Mouse (Mus musculus): ENCODE measurements around the gene Pde10a. TPM values are rescaled to one million over a fixed set of nuclear protein-coding genes. Genes with fewer than 3 reads are reported as not detected.

Gene Pde10a
- total RNA-seq (2021), result 10 to 100 TPM; 12.4 to 20.0 TPM
- long read RNA-seq, experiment 1, full-length matches to known transcripts, result 1 of 7 reads
- long read RNA-seq, experiment 1, partial matches to known transcripts, result 1 of 7 reads
- long read RNA-seq, experiment 1, other reads (novel, unspliced or antisense), result 5 of 7 reads
- long read RNA-seq, experiment 2, result 0 reads

DNA sequence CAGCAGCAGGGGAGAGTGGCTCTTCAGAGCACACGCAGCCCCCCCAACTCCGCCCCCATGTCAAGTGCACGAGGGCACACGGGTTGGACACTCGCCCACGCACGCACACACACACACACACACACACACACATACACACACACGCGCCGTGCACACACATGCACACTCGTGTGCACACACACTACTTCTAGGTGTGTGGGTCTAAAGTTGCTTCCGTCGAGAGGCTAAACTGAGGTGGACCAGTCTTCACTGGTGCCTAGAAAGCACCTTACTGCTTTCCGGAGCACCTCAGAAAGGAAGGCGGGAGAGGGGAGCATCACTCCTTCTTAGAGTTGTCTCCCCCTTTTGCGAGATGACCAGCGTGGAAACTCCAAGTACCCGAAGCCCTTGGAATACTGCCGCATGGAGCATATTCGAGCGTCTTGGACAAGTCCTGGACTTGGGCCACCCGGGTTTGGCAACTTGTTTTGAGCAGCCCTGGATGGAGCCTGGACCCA is at the start of gene Pde10a:
Pde10a (plus strand) TSS at position 148 of the 497 bp plus-strand sequence.
- peak; percentile 56 for DNase-seq

DNA sequence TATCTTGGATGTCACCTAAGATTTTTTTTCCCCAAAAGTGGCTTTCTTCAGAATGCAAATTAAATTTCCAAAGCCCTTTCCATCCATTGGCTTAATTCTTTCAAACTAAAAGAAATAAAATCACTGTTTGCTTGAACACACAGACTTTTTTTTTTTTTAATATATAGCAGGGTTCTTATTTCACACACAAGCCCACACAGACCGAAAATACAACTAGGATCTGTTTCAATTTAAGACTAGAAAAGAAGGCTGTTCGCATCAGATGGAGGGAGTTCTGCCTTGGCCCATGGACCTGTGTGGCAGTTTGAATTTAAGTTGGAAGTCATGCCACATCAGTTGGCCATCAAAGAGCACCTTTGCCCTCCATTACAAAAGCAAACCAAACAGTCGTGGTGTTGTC is 46.6 kb upstream of the Pde10a start:
- DNase-seq, result no peak

DNA sequence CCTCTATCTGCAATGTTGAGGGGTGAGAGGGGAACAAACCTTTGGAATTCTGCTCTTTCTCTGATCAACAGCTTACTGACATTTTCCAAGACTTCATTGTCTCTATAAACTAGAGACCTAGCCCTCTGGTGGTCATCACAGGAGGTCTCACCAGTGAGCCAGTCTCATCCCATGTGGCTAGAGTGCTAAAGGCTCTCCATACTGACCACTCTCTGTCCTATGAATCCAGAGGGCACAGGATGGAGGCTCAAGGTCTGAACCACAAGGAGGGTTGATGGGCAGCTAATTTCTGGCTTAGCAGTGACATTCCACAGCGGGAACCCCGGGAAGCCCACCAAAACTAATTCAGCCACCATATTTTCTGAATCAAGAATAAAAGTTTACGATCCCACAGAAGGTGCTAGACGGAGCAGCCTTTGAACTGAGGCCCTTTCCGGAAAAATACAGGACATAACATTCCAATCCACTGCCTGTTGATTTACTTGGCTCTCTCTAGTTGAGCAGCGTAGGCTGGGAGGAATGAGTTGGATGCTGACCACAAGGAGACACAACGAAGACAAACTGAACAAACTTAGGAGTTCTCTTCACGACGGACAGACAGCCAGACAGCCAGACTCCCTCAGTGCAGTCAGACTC is 45.6 kb upstream of the Pde10a start:
- no peak for DNase-seq

DNA sequence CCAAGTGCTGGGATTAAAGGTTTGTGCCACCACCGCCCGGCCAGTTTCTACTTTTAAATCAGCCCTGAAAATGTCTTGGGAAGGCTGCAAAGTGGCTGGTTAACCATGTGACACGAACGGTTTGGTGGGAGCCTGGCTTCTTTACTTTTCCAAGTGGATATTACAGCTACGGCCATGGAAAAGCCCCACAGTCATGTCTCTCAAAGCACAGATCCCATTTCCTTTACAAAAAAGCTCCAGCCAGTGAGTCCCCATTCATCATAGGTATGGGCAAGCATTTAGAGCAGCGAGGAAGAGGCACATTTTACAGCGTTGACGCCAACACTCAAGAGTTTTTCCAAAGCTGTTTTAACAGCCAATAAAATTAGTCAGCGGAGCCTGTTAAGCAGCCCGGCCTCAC is 43.4 kb upstream of the Pde10a start:
- DNase-seq, result no peak

DNA sequence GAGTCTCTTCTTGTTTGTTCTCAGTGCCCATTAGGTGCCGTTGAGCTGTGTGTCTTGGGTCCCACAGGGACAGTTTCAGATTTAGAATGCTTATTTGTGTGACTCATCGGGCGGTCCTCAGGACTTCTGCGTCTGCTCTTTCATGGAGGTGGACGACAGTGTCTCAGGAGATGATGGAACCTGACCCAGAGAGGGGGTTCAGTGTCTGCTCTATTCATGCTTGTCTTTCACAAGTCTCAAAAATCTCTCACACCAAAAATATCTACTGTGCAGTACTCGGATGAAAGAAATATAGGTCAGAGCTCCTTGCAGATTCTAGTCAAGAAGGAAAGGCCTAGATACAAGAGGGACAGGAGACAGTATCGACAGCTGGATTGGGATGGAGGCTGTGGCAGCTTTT is 42.3 kb upstream of the Pde10a start:
- DNase-seq, result no peak

DNA sequence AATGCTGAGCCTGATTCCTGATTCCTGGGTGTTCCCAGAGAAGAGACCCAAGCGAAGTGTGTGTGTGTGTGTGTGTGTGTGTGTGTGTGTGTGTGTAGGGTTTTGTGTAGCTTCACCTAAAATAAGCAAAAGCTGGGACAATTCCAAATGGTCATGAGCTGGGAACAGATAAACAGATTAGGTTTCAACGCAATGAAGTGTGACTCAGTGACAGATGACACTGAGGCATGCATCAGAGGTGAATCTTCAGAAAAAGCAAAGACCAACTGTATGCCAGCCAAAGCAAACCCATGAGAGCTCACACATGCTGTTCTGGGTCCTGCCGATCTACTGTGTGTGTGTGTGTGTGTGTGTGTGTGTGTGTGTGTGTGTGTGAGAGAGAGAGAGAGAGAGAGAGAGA is 40.9 kb upstream of the Pde10a start:
- DNase-seq, result peak; percentile 30

DNA sequence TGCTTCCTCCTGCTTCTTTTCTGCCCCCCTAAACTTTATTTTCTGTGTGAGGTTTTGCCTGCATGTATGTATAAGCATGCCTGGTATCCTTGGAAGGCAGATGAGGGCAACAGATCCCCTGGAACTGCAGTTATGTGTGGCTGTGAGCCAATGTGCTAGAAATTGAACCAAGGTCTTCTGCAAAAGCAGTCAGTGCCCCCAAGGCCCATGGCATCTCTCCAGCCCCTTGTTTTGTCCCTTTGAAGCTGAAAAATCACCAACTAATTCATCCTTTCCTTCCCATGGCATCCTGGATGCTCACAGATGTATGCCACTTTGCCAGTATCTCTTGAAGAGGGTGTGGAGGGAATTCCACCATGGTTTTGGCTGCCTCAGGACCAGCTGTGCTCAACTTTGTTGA is 40.0 kb upstream of the Pde10a start:
- DNase-seq, result peak; percentile 78

DNA sequence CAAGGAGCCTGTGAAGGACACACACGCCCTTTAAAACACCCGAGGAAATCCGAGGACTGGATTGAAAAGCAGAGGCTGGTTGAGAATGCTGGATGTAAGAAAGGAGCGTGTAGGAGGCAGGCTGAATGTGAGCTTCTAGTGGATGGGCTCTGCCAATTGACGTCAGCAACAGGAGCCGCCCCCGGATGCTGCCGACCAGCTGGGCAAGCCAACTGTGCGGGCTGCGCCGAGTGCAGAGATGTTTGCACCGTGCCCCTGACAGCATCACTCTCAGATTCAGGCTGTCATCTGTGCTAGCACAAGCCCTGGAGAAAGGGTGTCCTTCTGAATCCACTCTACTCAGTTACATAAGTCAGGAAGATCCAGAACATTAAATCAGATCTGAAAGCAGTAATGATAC is 37.3 kb upstream of the Pde10a start:
- DNase-seq, result peak; percentile 58

DNA sequence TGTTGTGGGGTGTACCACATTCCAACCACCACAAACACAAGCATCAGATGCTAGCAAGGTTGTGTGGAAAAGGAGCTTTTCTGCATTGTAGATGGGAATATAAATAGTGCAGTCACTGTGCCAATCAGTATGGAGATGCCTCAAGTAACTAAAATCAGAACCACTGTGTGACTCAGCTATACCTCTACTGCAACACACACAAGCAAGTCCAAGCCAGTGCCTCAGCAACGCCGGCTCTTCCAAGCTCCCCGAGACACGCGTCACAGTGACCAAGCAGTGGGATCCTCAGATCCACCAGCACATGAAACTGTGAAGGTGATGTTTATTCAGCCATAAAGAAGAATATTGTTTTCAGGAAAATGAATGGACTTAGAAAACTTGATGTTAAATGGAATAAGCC is 34.2 kb upstream of the Pde10a start:
- DNase-seq, result no peak

DNA sequence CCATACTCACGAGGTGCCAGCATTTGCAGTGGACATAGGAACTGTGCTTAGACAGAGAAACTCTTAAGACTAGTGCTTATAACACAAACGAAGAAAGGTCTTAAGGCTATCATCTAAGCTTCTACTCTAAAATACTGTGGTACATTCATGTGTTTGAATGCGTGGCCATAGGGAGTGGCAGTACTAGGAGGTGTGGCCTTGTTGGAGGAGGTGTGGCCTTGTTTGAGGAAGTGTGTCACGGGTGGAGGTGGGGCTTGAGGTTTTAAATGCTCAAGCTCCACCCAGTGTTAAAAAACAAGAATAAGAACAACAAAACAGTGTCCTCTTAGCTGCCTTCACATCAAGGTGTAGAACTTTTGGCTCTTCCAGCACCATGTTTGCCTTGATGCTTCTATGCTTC is 31.7 kb upstream of the Pde10a start:
- DNase-seq, result no peak

DNA sequence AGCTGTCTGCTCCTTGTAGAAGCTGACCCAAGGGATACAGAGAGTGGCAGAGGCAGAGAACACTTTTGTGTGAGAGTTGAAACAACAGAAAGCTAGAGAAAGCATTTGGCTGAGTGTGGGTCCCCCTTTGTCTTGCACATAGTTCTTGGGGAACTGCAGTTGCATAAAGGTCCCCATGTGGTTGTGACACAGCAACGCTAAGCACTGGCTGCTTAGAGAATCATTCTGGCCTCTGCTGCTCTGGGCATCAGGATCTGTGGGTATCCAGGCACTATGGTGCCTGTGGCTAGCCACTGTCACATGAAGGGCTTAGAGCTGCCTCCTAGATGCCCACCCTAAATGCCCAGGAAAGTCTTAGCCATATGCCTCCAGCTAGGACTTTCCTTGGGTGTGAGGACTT is 27.0 kb upstream of the Pde10a start:
- no peak for DNase-seq

DNA sequence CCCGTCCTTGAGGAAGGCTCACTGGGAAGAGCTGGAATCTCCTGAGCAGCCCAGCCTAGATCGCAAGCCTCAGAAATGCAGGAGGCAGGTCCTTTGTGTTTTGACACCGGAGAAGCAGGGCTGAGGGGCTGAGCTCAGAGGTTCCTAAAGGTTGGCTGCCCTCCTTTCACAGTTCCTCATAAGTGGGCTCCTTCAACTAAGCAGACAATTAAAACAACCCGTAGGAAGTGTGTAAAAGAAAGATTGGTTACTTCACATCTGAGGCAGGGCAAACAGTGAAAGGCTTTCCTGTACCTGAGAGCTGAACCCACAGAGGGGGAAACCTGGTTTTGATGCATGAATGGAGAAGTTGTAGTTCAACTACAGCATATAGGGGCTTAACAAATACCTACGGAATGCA is 26.5 kb upstream of the Pde10a start:
- DNase-seq, result no peak

DNA sequence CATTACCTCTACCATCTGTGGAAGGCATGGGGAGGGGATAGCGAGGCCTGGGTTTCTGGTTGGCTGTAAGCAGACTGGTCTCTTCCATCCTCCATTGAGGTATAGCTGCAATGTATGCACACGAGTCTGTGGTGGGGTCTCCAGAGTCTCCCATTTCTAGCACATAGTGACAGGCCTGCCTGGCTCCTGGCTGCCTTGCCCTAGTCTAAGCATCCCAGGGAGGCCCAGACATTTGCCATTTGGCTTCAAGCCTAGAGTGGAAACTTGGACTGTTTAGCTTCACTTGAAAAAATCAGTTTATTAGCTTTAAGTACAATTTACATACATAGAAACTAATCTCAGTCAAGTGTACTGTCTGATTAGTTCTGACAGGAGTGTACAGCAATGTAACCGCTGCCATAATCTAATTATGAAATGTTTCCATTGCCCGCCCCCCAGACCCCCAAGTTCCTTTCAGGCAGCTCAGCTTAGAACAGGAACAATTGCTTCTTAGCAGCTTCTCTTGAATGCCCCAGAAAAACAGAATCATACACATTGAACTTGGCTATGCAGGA is 25.5 kb upstream of the Pde10a start:
- DNase-seq, result no peak

DNA sequence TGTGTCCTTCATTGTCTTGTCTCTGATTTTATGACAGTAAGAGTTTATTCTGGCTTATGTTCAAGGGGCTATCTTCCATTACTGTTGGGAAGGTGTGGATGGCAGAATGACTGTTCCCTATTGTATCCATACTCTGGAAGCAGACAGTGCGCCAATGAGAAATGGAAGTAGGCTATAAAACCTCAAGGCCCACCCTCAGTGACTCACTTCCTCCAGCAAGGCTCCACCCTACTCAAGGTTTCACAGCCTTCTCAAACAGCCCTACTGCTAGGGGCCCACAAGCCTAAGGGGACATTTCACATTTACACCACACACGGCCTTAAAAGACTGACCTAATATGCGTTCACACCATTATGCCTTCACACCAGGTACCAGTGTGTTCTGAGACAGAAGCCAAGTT is 20.8 kb upstream of the Pde10a start:
- DNase-seq, result no peak

DNA sequence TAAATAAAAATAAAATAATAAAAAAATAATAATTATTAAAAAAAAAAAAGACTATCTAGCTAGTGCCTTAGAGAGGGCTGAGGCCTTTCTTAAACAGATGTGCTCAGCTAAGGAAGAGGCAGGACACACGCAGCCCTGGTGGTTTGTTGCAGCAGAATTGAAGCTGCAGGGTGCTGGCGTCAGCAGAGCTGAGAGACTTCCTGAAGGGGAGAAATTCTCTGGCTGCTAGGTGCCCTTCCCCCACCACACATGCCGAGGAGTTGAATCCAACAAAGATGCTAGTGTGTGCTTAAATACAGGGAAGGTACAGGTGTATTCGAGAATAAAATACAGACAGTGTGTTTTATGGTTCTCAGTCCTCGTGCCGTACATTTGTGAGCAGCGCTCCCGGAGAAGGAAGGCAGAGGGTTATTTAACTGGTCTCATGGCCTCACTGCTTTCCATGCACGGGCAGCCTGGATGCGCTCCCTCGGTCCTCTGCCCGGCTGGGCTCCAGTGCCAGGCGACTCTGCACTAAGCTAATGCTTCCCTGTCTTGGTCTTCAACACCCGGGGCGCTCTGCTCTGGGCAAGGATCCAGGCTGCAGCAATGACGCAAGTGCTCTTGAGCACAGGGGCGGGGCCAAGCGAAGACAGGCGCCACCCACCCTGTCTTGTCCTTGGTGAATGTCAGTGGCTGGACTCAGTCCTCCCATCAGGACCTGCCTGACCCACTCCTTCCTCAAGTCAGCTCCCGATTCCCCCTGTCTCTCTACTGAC is 19.3 kb upstream of the Pde10a start:
- DNase-seq, result peak; percentile 96

DNA sequence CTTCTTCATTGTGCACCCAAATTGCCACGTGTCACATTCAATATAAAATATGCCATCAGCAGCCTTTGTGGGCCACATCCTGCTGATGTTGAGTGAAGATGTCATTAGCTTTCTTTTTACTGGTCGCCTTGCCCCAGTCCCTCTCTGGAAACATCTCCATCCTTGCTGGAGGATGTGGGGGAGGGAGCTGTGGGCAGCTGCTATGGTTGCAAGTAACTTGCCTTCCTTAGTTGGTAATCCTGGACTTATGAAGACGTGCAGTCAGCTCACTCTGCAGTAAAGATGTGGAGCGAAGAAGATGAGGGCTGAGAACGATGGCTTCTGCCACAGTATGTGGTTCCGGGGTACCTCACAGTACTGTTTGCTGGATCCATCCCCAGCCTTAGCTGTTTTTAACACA is 18.4 kb upstream of the Pde10a start:
- DNase-seq, result no peak

DNA sequence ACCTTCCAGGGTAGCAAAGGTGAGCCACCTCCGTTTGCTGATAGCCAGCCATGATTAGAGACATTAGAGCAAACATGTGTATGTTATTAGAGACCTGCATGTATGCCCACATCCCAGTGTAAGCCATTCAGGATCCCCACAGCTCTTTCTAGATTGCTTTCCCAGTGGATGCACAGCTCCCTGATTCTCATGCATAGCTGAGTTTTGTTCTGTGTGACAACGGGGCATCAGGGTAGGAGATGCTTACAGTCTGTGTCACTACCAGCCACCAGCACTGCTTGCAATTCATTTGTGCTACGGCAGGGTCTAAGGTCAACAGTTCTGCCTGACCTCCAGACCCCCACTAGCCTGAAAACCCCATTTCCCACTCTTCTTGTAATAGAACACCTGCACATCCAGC is 17.5 kb upstream of the Pde10a start:
- DNase-seq, result no peak

DNA sequence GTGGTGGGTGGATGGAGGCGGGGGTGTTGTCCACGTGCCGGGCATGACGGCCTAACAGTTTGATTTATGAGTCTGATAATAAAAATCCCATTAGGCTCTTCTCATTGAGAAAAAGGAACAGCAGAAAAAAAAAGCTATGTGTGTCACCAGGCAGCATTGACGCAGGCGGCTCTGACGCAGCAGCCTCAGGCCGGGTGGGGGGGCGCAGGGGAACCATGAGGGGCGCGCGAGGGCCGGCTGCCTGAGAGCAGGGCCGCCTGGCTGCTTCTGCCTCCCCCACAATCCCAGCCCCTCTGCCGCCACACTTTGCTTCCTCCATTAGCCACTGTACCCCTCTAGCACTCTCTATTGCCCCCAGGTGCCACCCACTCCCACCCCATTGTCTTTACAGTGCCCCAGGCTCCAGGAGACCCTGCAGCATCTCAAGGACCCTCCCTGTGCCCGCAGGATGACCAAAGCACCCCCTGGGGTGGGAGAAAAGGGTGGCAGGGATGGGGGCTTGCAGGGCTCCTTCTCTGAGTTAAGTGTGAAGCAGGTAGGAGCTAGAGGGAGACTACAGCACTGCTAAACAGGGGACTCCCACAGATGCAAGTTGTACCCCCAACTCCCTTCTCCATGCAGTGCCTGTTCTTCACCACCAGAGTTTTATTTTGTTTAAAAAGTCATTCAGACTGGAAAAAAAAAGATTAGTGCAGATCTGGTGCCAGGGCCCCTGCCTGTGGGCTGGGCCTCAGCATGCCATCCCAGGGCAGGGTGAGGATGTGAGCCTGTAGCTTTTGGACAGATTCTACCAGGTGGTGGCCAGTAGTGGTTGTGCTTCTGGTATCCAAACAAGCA is 16.6 kb upstream of the Pde10a start:
- peak; percentile 94 for DNase-seq

DNA sequence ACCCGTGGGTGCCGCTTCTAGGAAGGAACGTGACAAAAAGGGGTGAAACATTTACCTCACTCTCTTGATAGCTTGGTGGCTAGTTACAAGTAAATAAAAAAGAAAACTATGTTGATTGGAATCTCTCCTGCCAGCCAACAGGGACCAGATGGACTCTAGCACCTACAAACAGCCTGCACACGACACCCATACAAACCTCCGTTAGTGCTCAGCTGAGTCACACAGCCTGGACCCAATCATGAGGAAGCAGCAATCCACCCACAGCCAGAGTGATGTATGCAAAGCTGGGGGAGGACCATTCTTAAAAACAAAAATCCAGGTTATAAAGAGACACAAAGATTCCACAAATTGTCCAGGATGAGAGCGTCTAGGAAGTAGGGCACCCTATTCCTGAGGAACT is 9.2 kb upstream of the Pde10a start:
- DNase-seq, result no peak

DNA sequence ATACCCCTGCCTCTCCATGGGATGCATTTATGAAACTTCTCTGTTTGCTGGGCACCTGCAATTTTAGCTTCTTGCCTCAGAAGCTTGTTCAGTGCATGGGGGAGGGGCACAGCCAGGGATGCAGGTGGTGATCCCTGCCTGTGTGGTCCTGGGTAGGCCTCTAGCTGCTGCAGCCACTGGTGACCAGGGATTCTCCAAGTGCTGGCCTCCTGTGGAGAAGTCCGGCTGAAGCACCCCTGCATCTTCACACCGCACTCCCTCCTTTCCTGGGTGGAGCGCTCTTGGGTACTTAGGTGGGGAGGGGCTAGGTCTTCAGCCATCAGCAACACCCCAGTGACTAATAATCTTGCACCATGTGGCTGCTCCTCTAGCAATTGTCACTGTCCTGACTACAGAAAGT is 1.2 kb upstream of the Pde10a start:
- DNase-seq, result no peak

DNA sequence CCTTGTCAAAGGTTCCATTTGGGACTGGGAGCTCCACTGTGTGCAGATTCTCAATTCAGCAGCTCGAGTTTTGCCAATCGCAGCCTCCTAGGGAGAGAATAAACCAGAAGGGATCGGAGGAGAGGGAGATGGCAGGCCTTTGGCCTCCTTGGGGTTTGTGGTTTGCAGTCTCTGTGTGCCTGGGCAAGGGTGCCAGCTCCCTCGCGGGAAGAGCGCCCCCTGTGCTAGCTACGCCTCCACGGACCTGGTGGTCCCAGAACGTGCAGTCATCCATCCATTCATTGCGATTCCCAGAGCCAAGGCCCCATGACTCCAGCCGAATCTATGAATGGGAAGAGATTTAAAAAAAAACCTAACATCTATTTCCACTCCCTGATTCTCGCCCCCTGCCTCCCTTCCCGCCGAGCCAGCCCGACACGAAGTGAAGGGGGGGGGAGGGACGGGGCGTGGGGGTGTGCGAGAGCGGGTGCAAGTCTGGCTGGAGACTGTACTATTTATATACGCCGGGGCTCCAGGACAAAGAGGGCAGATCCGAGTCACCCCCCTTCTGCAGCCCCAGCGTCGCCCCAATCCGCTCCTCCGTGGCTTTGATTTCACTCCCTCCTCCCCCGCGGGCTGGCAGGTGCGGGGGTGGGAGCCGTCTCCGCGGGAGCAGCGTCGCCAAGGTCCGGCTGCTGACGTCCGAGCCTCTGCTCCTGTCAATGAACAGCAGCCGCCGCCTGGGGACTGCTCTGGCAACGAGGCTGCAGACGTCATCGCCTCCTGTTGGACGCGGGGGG is 596 bp upstream of the Pde10a start:
- peak; percentile 92 for DNase-seq

Data from adrenal gland, postnatal 10 days (tissue).